In genomic region chr4:125164861-125165260, GRCm38 (mm10) we compare ENCODE assay signal across 30 mouse cellular contexts. TPM values are rescaled to one million over a fixed set of nuclear protein-coding genes. Genes with fewer than 3 reads are reported as not detected.
"Had no signal": no experiment of that assay in that cellular context is flagged by ENCODE, and none has a peak within 500 bp of the region (broad histone marks: within the 10 kb centered on the region; RNA-seq: fewer than 3 reads in every experiment).

No protein-coding gene starts in this region.

- ATAC-seq: liver, embryonic 12.5 days; liver, postnatal 0 days; lung, postnatal 0 days; midbrain, embryonic 13.5 days; midbrain, embryonic 15.5 days; midbrain, embryonic 16.5 days had no signal

- H3K4me3 ChIP-seq: limb, embryonic 10.5 days; limb, embryonic 12.5 days; limb, embryonic 13.5 days; limb, embryonic 15.5 days; liver, embryonic 12.5 days; liver, embryonic 13.5 days; liver, embryonic 15.5 days; lung, embryonic 15.5 days; megakaryocyte, embryonic 14.5 days; midbrain, embryonic 10.5 days; midbrain, embryonic 12.5 days; midbrain, embryonic 13.5 days; midbrain, embryonic 15.5 days; myocyte; neural tube, embryonic 12.5 days had no signal

- H3K36me3 ChIP-seq: limb, embryonic 10.5 days; limb, embryonic 12.5 days; limb, embryonic 13.5 days; limb, embryonic 15.5 days; liver, embryonic 12.5 days; liver, embryonic 13.5 days; liver, embryonic 15.5 days; lung, embryonic 15.5 days; midbrain, embryonic 10.5 days; midbrain, embryonic 12.5 days; midbrain, embryonic 13.5 days; midbrain, embryonic 15.5 days; neural tube, embryonic 12.5 days had no signal

- DNase-seq: left cerebral cortex, postnatal 4 days; liver; liver, embryonic 13.5 days; liver, postnatal 0 days; lung, adult 18-20 months; lung, adult 2 months; lung, embryonic 14.5 days; lung, postnatal 10 days; lung, postnatal 14 days; lung, postnatal 36 days; lung, postnatal 4 days had no signal

- H3K9me3 ChIP-seq: limb, embryonic 10.5 days; limb, embryonic 12.5 days; limb, embryonic 13.5 days; limb, embryonic 15.5 days; liver, embryonic 12.5 days; liver, embryonic 13.5 days; liver, embryonic 15.5 days; lung, embryonic 15.5 days; midbrain, embryonic 10.5 days; midbrain, embryonic 12.5 days; midbrain, embryonic 13.5 days; midbrain, embryonic 15.5 days; neural tube, embryonic 12.5 days had no signal

- H3K27me3 ChIP-seq: liver, embryonic 15.5 days; lung, embryonic 15.5 days; neural tube, embryonic 12.5 days had no signal

- H3K9ac ChIP-seq: limb, embryonic 12.5 days; limb, embryonic 13.5 days; limb, embryonic 15.5 days; liver, embryonic 12.5 days; liver, embryonic 13.5 days; liver, embryonic 14.5 days; liver, embryonic 15.5 days; liver, postnatal 0 days; lung, embryonic 14.5 days; lung, embryonic 15.5 days; midbrain, embryonic 12.5 days; midbrain, embryonic 13.5 days; midbrain, embryonic 15.5 days; neural tube, embryonic 12.5 days had no signal

- H3K4me1 ChIP-seq: liver, embryonic 12.5 days; liver, embryonic 13.5 days; liver, embryonic 15.5 days; neural tube, embryonic 12.5 days had no signal

- H3K27ac ChIP-seq: limb, embryonic 10.5 days; limb, embryonic 12.5 days; limb, embryonic 13.5 days; limb, embryonic 15.5 days; liver, embryonic 12.5 days; liver, embryonic 13.5 days; liver, embryonic 14.5 days; liver, embryonic 15.5 days; lung, embryonic 15.5 days; macrophage; midbrain, embryonic 10.5 days; midbrain, embryonic 12.5 days; midbrain, embryonic 13.5 days; midbrain, embryonic 15.5 days; neural tube, embryonic 12.5 days had no signal

- H3K4me2 ChIP-seq: limb, embryonic 12.5 days; limb, embryonic 13.5 days; limb, embryonic 15.5 days; liver, embryonic 11.5 days; liver, embryonic 12.5 days; liver, embryonic 13.5 days; liver, embryonic 15.5 days; lung, embryonic 14.5 days; lung, embryonic 15.5 days; midbrain, embryonic 12.5 days; midbrain, embryonic 13.5 days; midbrain, embryonic 15.5 days; neural tube, embryonic 12.5 days had no signal

RNA-seq across cellular contexts. Expression of gene Zc3h12a, which starts 37.2 kb away (rescaled TPM):
- polyA plus RNA-seq: midbrain, embryonic 16.5 days had no signal
